Mouse (Mus musculus) ES-E14 (cell line): Measurements from ENCODE around the gene Zmym3.

Experiments
- HCFC1 ChIP-seq: IDR thresholded peaks from 2 replicates; pipeline ENCODE4 v1.6.1; 2012; ENCODE audit warnings: low read length, inconsistent platforms, borderline replicate concordance; ENCODE audit not compliant: insufficient read depth
- MAFK ChIP-seq: IDR thresholded peaks from 2 replicates; pipeline ENCODE4 v1.6.1; 2014; ENCODE audit warnings: mild to moderate bottlenecking, low read depth, low read length, inconsistent platforms; ENCODE audit not compliant: insufficient read depth
- ZC3H11A ChIP-seq: IDR thresholded peaks from 2 replicates; pipeline ENCODE4 v1.6.1; 2012; ENCODE audit warnings: low read depth, mild to moderate bottlenecking, inconsistent platforms, low read length, borderline replicate concordance
- ZNF384 ChIP-seq: IDR thresholded peaks from 2 replicates; pipeline ENCODE4 v1.6.1; 2012; ENCODE audit warnings: low read depth, low read length, inconsistent platforms

- TF ChIP-seq HCFC1 (no peak), MAFK (no peak), ZNF384 (no peak), ZC3H11A (no peak)
Measured at GRCm38 (mm10) chrX:101377076-101377475, 43.6 kb downstream of the Zmym3 start.
